Mouse (Mus musculus) R1 (cell line): ENCODE measurements around the gene Wars.

Experiments used
- DNase-seq: peaks from one replicate; pipeline ENCODE4 v3.0.0-alpha.2; 2018; ENCODE audit warnings: low read depth, low spot score

Gene Wars

DNA sequence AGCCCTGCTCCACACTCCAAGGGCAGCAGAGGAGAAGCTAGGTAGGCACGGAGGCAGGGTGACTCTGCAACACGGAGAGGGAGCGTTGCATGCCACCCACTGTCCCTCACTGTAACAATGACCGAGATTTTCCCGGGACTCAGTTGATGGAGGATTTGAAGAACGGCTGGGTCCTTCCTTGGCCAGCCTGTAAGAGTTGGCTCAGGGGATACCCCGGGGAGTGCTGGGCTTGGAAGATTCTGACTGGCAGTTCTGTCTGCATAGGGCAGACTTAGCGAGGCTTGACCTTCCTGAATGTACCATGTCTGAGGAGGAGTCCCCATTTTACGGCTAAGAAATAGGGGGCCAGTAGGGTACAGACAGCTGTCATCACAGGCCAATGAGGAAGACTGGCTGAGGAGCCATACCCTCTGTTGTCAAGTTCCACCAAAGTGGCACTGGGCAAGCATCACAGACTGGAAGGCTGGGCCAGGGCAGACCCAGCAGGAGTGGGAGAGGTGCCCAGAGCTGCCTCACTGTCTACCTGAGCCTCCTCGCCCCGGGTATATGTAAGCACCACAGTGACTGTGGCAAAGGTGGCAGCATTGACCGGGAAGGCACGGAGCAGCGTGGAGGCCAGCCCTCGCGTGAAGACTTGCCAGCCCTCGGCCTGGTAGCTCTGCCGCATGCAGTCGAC is 67.6 kb downstream of the Wars start:
- DNase-seq, result no peak

DNA sequence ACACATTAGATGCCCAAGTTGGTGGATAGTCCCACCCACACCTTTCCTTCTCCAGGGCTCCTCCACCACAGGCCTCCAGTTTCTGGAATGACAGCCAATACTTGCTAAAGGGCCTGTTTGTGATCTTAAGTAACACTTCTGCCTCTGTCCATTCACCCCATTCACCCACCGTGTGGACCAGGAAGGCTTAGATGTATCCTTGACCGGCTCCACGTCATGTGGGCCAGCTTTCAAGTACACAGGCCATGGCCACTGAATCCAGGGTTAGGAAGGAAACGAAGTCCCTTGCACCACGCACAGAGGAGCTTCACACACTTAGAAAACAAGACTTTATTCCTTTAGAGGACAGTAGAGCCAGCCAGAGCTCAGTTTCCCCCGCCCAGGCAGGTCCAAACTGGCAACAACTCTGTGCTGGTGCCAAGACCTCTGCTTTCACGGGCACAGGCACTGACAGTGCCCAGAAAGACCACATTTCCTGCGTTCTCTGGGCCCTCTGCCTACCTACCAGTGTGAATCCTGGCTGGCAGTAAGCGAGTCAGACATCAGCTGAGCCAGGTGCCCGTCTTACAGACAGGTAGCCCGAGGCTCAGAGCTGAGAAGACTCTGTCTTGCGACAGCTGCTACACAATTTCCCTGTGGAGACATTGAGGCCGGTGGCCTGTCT is 68.3 kb downstream of the Wars start:
- DNase-seq, result no peak

DNA sequence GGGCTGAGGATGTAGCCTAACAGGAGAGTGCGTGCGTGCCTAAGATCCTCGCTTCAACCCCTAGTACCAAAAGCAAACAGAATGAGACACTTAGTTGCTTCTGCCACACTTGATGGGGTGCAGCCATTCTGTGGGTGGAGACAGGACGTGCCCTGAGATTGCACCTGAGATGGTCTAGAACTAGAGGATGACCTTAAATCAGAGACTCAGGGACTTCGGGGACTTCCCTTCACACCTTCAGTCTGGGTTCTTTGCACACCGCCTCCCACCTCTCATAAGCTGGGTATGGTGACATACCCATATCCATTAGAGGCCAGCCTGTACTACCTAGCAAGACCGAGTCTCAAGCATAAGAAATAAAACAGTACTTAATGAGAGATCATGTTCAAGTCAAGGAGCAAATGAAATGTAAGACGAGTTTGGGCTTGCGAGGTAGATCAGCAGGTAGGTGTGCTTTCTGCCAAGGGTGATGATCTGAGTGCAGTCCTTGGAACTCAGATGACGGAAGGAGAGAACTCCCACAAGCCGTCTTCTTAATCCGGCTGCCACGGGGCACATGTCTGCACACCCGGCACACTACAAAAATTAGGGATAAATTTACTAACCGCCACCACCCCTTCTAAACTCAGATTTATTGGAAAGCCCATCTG is 69.6 kb downstream of the Wars start:
- no peak for DNase-seq

DNA sequence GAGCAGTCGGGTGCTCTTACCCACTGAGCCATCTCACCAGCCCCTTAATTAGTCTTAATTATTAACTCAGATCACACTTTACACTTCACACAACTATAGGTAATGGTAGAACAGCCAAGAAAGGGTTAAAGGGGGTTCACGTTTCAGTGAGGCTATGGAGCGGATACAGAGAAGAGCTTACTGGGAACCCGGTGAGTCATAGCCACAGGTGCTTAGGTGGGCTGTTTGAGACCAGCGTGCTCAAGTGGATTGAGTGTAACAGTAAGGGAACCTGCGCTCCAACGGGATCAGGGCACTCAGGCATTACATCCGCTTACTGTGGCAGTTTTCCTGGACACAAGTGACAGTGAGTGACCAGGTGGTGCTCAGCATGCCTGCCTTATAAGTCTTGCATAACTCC is 70.9 kb downstream of the Wars start:
- DNase-seq, result no peak

DNA sequence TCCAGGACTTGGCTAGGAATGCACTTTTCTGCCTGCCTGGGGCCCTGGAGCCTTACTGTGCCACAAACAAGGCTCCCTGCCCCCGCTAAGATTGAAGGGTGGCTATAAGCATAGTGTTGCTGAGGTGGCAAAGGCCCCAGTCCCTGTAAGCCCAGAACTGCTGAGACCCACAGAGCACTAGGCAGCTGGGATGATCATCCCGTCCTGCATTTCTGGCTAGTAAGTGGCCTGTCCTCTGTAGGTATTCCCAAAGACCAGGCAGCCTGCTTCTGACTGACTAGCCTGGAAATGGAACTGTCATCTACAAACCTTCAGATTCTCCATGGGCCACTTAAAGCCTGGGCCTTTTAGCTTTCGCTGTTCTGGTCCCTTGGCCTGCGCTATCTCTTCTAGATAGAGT is 73.5 kb downstream of the Wars start:
- DNase-seq, result no peak

DNA sequence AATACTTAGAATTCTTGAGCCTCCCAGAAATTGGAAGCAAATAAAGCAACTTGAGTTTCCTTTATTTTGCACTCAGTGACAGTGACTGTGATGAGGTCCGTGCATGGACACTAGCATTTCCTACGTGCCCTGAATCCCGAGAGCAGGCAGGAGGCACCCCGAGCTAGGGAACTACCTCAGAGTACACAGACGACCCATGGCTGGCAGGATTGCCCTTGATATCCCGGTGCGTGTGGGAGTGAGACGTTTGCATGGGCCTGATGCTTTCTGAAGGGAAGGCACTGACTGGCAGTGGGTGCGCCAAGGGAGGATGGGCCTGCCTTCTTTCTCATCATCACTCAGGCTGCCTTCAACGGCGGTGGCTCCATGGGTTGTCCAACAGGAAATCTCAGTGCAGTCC is 77.4 kb downstream of the Wars start:
- DNase-seq, result no peak

DNA sequence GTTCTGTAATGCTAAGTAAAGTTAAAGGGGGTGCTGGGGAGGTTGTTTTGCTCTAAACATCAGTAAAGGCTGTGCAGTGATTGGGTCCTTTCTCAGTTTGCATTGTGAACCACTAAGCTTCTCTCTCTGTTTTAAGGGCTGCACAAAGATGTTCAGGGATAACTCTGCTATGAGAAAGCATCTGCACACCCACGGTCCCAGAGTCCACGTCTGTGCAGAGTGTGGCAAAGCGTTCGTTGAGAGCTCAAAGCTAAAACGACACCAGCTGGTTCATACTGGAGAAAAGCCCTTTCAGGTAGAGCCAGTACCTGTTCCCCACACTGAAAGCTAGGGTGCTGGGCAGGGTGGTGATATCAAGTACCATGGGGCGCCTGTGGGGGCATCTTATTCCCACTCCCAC is 79.5 kb downstream of the Wars start:
- no peak for DNase-seq

DNA sequence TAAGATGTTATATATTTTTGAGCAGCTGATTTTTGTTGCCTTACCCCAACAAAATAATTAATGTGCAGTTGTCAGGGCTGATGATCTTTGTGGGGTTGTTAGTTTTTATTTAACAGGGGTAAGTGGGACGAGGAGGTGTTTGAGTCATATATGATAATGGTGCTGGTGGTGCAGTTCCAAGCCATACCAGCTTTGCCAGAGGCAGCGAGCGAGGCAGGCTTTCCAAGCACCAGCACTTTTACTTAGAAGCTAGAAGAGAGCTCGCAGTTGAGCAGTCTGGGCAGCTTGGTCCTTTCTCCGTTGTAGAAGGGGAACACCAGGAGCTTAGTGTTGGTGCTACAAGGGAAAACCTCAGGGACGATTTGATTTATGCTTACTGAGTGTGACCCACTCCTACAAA is 81.5 kb downstream of the Wars start:
- no peak for DNase-seq

DNA sequence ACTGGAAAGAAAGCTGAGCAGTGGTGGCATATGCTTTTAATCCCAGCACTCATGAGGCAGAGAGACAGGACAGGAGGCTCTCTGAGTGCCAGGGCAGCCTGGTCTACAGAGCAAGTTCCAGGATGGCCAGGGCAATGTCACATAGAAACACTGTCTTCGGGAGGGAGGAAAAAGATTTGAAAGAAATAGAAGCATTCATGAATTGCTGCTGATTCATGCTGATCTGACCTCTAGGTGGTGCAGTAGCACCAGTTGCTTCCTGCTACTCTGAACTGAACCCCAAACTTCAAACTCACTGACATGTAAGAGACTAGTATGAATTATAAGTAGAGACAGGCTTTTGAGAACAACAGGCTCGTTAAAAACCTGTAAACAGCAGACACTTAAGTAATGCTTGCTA is 82.8 kb downstream of the Wars start:
- no peak for DNase-seq

DNA sequence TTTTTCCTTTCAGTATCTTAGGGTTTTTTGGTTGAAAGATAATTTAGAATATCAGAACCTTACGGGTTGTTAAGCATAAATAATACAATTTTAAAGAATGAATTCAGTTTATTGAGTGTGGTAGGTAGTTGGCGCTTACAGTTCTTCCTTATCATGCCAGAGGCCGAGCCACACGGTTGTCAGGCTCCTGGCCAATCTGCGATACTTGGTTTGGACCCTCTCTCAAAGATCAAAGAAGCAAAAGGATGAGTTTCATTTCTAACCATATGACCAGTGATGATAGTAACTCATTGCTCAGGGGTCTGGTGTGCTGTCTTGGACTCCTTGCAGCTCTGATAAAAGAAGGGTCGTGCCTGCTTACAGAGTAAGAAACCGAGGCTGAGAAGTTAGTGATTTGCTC is 83.7 kb downstream of the Wars start:
- DNase-seq, result no peak
